Mouse (Mus musculus): ENCODE data around the gene Mob4.
A peak's percentile ranks its signal among the peaks of the same experiment; 100 is the strongest.

The Mob4 gene

GRCm38 (mm10) chr1:55161895-55162294 lies 30.9 kb downstream of the Mob4 start:
- TF ChIP-seq GATA4 (IDR thresholded peaks at IDR 0.05; ENCODE audit: insufficient replicate concordance, low read length), result no peak

GRCm38 (mm10) chr1:55162781-55163180 lies 31.8 kb downstream of the Mob4 start:
- no peak for TF ChIP-seq GATA4 (IDR thresholded peaks at IDR 0.05; ENCODE audit: insufficient replicate concordance, low read length)

- TF ChIP-seq GATA4 (IDR thresholded peaks at IDR 0.05; ENCODE audit: insufficient replicate concordance, low read length), result no peak
Measured at GRCm38 (mm10) chr1:55164005-55164404, 33.0 kb downstream of the Mob4 start.

- TF ChIP-seq GATA4 (IDR thresholded peaks at IDR 0.05; ENCODE audit: insufficient replicate concordance, low read length), result no peak
Measured at GRCm38 (mm10) chr1:55167560-55167959, 36.5 kb downstream of the Mob4 start.

- TF ChIP-seq GATA4 (IDR thresholded peaks at IDR 0.05; ENCODE audit: insufficient replicate concordance, low read length), result no peak
Measured at GRCm38 (mm10) chr1:55168591-55168990, 37.6 kb downstream of the Mob4 start.

GRCm38 (mm10) chr1:55171361-55172325 lies 40.6 kb downstream of the Mob4 start:
- TF ChIP-seq GATA4 (IDR thresholded peaks at IDR 0.05; ENCODE audit: insufficient replicate concordance, low read length), result no peak

DNA sequence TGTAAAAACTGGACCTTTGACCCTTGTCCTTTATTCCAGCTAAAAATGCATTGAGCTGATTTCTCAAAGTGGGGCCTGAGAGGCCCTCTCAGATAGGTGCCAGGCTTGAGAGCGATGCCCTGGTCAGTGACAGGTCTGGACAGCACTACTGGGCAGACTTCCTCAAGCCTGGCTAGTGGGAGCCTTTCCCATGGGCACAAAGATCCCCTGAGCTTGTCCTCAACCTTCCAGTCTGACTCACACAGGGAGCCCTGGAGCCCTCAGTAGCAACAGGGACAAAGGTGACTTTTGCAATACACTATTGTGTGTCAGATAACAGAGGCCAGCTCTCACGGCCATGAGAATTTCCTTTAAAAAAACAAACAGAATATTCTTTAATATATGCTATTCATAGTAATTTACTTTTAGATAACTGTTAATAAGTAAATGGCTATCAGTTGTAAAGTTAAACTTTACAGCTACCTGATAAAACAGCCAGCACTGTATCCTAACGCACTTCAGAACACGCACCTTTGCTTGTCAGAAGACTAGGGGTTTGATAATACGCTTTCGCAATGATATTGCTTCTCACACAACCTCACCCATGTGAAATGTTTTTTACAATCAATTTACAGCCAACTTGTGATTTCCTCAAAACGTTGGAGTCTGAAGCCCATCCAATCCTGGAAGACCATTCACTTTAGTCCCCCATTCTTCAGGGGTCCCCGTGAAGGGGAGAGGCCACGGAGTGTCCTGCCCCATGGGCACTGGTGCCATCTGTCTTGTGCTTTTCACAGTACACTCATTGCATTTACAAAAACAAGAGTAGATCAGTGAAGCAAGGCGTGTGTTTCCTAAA lies 42.9 kb downstream of the Mob4 start:
- 0 out of 2 replicates have a peak, but pooled peaks have one; percentile 28 for TF ChIP-seq GATA4 (IDR thresholded peaks at IDR 0.05; ENCODE audit: insufficient replicate concordance, low read length)

DNA sequence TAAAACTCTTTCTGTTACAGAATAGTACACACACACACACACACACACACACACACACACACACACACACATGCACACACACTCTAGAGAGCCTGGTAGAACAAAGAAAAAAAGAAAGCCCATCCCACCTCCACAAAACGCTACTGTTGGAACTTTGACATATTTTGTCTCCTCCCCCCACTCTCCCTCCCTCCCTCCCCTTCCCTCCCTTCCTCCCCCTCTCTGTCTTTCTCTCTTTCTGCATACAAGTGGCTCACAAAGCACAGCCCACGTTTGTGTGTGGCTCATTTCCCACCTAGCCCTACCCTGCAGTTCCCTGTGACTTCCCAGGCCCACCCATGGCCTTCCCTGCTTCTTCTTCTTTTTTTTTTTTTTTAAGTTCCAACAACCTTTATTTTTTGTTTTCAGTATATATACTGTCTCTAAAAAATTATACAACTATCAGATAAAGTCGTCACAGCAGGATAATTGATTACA lies 43.6 kb downstream of the Mob4 start:
- TF ChIP-seq GATA4 (IDR thresholded peaks at IDR 0.05; ENCODE audit: insufficient replicate concordance, low read length), result no peak

DNA sequence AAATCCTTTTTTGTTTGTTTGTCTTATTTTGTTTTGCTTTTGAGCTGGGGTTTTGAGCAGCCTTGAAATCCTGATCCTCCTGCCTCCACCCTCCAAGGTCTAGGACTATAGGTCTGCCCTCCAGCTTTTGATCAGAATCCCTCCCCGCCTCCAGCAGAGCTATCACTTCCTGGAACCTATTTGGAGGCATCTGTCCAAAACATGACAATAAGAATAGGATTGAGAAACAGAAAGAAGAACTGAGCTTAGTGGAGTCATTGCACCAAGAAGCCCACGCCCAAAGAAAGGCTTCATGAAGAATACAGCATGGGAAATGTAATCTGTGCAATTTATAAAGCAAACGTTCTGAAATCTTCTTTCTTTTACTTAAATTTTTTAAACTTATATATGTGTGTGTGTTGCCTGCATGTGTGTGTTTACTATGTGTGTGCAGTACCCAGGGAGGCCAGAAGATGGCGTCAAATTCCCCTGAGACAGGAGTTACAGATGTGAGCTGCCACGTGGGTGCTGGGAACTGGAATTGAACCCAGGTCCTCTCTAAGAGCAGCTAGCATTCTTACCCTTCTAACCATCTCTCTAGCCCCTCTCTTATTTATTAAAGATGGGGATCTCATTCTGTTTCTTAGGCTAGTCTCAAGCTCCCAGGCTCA lies 49.0 kb downstream of the Mob4 start:
- TF ChIP-seq GATA4 (IDR thresholded peaks at IDR 0.05; ENCODE audit: insufficient replicate concordance, low read length), result no peak

DNA sequence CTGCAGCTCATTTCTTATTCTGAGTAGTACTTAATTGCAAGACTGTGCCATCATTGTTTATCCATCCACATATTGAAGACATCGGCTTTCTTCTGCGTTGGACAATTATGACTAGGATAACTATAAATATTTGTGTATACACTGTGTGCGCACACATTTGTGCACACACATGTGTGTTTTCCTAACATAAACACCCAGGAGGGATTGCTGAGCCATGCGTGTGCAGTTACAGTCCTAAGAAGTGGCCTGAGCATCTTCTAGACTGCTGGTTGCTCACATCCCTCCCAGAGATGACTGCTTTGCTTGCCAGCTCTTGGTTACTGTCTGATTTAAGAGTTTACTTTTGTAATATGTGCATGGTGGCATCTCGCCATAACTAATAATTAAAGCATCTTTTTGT lies 51.4 kb downstream of the Mob4 start:
- no peak for TF ChIP-seq GATA4 (IDR thresholded peaks at IDR 0.05; ENCODE audit: insufficient replicate concordance, low read length)

DNA sequence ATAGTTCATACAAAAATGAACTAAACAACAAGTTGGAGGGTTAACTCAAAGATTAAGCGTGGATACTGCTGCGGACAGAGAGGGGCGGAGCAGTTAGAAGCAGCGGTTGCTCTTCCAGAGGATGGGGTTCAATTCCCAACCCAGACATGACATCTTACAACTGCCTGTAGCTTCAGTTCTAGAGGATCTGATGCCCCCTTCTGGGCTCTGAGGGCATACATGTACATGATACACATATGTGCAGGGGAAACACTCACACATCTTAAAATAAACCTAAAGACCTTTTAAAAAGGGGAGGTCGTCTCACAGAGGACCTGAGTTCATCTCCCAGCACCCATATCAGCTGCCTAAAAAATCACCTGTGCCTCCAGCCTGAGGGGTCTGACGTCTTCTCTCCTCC lies 54.7 kb downstream of the Mob4 start:
- no peak for TF ChIP-seq GATA4 (IDR thresholded peaks at IDR 0.05; ENCODE audit: insufficient replicate concordance, low read length)

DNA sequence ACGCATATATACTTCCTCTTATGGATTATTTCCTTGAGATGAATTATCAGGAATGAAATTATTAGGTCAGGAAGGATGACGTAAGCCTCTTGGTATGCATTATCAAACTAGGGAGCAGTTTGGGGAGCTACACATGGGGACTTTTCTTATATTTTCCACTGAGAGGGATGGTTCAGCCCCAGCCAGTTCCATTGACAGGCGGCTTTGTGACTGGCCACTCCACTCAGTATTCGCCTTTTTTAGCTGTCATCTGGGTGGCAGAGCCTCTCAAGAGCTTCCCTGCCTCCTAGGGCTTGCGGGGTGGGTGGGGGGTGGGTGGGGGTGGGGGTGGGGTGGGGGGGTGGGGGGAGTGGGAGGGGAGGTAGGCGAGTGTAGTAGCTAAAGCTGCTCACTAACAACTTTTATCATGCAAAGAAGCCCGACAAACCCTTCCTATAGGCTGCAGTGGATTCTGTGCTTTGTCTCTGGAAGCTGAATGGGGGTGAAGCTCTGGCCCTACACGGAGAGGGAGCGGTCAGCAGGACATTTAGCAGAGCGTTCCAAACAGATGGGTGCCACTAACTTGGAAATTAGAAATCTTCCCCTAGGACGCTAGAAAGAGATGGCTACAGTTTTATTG lies 55.7 kb downstream of the Mob4 start:
- TF ChIP-seq GATA4 (IDR thresholded peaks at IDR 0.05; ENCODE audit: insufficient replicate concordance, low read length), result no peak

- no peak for TF ChIP-seq GATA4 (IDR thresholded peaks at IDR 0.05; ENCODE audit: insufficient replicate concordance, low read length)
Measured at GRCm38 (mm10) chr1:55192015-55192414, 61.0 kb downstream of the Mob4 start.

DNA sequence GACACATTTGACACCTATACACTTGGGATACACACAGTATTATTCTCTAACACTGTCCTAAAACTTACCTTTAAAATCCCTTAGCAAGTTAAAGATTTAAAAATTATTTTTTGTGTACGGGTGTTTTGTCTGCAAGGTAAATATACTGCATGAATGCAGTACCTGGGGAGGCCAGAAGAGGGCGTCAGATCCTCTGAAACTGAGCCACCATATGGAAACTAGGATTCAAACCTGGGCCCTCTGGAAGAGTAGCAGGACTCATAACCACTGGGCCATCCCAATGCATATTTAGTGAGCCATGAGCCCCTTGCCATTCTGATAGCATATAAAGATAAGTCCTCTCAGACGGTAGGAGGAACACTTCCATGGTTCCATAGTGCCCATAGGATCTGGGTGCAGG lies 61.8 kb downstream of the Mob4 start:
- no peak for TF ChIP-seq GATA4 (IDR thresholded peaks at IDR 0.05; ENCODE audit: insufficient replicate concordance, low read length)

DNA sequence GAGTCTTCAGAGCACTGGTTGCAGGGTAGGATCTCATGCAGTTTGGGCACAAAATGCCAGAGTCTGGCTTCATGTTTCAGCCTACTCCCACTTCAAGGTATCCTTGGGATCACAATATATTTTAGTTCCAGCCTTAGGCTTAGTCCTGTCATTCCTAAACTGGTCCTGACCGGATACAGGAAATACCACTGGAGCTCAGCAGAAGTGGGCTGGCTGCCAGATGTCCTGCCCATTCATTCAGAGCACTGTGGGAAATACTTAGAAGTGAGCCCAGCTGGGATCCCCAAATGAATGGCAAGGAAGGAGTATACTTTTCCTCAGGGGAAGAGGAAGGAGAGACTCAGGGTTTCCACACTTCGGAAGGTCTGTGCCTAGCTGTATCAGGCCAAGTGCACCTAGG lies 62.3 kb downstream of the Mob4 start:
- no peak for TF ChIP-seq GATA4 (IDR thresholded peaks at IDR 0.05; ENCODE audit: insufficient replicate concordance, low read length)

Measured in liver, adult (tissue).